Mouse (Mus musculus): ENCODE results near the gene Henmt1.

DNA sequence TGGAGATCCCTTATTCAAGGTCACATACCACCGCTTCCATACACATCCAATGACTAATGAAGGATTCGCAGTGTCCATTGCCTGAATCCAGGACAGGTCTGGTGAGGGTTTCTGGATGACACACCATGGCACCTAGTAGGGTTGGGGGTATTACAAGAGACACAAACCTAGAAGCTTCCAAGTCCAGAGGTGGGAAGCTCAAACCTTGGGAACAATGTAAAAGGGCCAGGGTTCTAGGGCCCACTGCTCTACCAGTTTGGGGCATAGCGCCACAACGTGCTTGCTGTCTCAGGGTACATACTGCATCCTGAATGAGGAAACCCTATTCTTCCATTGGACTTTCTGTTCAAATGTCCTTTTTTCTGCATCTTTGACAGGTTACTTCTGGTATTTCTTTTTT, 41.0 kb upstream of the Henmt1 start:
- TF ChIP-seq CTCF (IDR thresholded peaks at IDR 0.05; ENCODE audit: extremely low read depth, insufficient read length, insufficient replicate concordance, low read depth, low read length): no peak
- no peak for TF ChIP-seq POLR2A (IDR thresholded peaks at IDR 0.05; ENCODE audit: low read depth, low read length)

Data from small intestine, adult 2 months (tissue).